In genomic region chr11:71749671-71750070, GRCm38 (mm10) we compare ENCODE assay signal across 8 mouse cellular contexts. TPM values are rescaled to one million over a fixed set of nuclear protein-coding genes. Genes with fewer than 3 reads are reported as not detected.
A peak's percentile ranks its signal among the peaks of the same experiment; 100 is the strongest.
DNase-seq lines count a peak whose midpoint lies in the region; ATAC-seq lines count a peak whose summit lies in the region.

Gene Wscd1 (plus strand): TSS chr11:71749920.

- peak within 1 kb of the TSS; percentile 82 for H3K4me2 ChIP-seq in hindbrain, embryonic 16.5 days (ENCODE audit: low read length)
- peak within 1 kb of the TSS; percentile 60 for H3K4me2 ChIP-seq in liver, embryonic 13.5 days
- H3K4me2 ChIP-seq in stomach, embryonic 16.5 days (ENCODE audit: low read depth, low read length) = peak within 1 kb of the TSS; percentile 79

- H3K9me3 ChIP-seq in hindbrain, embryonic 16.5 days (ENCODE audit: control insufficient read depth, low read length) = no peaks in the 10 kb centered on the region
- H3K9me3 ChIP-seq in liver, embryonic 13.5 days (replicated peaks) = no peaks in the 10 kb centered on the region
- no peaks in the 10 kb centered on the region for H3K9me3 ChIP-seq in stomach, embryonic 16.5 days (replicated peaks; ENCODE audit: control insufficient read depth, low read length)

- no peaks in the 10 kb centered on the region for H3K27me3 ChIP-seq in hindbrain, embryonic 16.5 days (replicated peaks; ENCODE audit: control insufficient read depth, insufficient read depth, low read length)
- peaks cover 40% of the 10 kb centered on the region for H3K27me3 ChIP-seq in liver, embryonic 13.5 days
- peaks cover 32% of the 10 kb centered on the region for H3K27me3 ChIP-seq in stomach, embryonic 16.5 days (ENCODE audit: control insufficient read depth, insufficient read depth, low read length)

- H3K9ac ChIP-seq in hindbrain, embryonic 16.5 days (ENCODE audit: low read depth, low read length) = peak within 1 kb of the TSS; percentile 91
- H3K9ac ChIP-seq in liver, embryonic 13.5 days = no peak within 1 kb of the TSS
- H3K9ac ChIP-seq in stomach, embryonic 16.5 days (ENCODE audit: low read length) = peak within 1 kb of the TSS; percentile 62; the same call in 1 of the 2 replicates

- 0 out of 2 replicates have a peak, but pooled peaks have one; percentile 0 for ATAC-seq in hindbrain, embryonic 16.5 days
- ATAC-seq in liver, embryonic 13.5 days (ENCODE audit: low read depth) = no peak
- ATAC-seq in stomach, embryonic 16.5 days (ENCODE audit: insufficient read depth, low FRiP score) = no peak

- 4% methylated on average over 5 of the region's 5 CpGs for WGBS in hindbrain, embryonic 16.5 days
- WGBS in liver, embryonic 13.5 days (ENCODE audit: insufficient replicate concordance) = 28% methylated on average over 5 of the region's 5 CpGs
- 5% methylated on average over 5 of the region's 5 CpGs for WGBS in stomach, embryonic 16.5 days

- H3K4me3 ChIP-seq in hindbrain, embryonic 16.5 days (ENCODE audit: low read length) = peak within 1 kb of the TSS; percentile 88
- H3K4me3 ChIP-seq in liver, embryonic 13.5 days (replicated peaks) = peak within 1 kb of the TSS; percentile 45
- H3K4me3 ChIP-seq in stomach, embryonic 16.5 days (replicated peaks; ENCODE audit: low read length) = peak within 1 kb of the TSS; percentile 54

- peak within 1 kb of the TSS; percentile 84 for H3K27ac ChIP-seq in hindbrain, embryonic 16.5 days (ENCODE audit: low read depth, low read length)
- no peak within 1 kb of the TSS for H3K27ac ChIP-seq in liver, embryonic 13.5 days
- no peak within 1 kb of the TSS for H3K27ac ChIP-seq in stomach, embryonic 16.5 days (ENCODE audit: low read length)

- H3K4me1 ChIP-seq in hindbrain, embryonic 16.5 days (ENCODE audit: control insufficient read depth, insufficient read depth, low read depth, low read length) = peaks cover 25% of the 10 kb centered on the region
- H3K4me1 ChIP-seq in liver, embryonic 13.5 days (replicated peaks) = no peaks in the 10 kb centered on the region
- H3K4me1 ChIP-seq in stomach, embryonic 16.5 days (ENCODE audit: control insufficient read depth, insufficient read depth, low read length) = no peaks in the 10 kb centered on the region

- DNase-seq in adrenal gland, postnatal 4 days (ENCODE audit: low spot score in 2 of 2) = no peak
- no peak for DNase-seq in adrenal gland, adult 18-20 months (ENCODE audit: low spot score in 2 of 2)
- DNase-seq in spleen, postnatal 10 days (ENCODE audit: low spot score in 2 of 2) = peak; percentile 29 to 38
- no peak for DNase-seq in spleen, postnatal 4 days (ENCODE audit: low spot score in 2 of 2)
- DNase-seq in liver, embryonic 13.5 days = no peak
- no peak for DNase-seq in adrenal gland, postnatal 10 days

- H3K36me3 ChIP-seq in hindbrain, embryonic 16.5 days (ENCODE audit: control insufficient read depth, insufficient read depth, low read length) = no peaks in the 10 kb centered on the region
- no peaks in the 10 kb centered on the region for H3K36me3 ChIP-seq in liver, embryonic 13.5 days
- no peaks in the 10 kb centered on the region for H3K36me3 ChIP-seq in stomach, embryonic 16.5 days (ENCODE audit: control insufficient read depth, insufficient read depth, low read length)

RNA-seq across cellular contexts. Expression of gene Wscd1, which starts in this region (rescaled TPM):
- 10 to 100 TPM; 13.7 to 16.2 TPM for total RNA-seq in adrenal gland, postnatal 4 days (2021)
- total RNA-seq in adrenal gland, adult 18-20 months (2021) = 1 to 10 TPM; 2.9 to 4.3 TPM
- polyA plus RNA-seq in hindbrain, embryonic 16.5 days (2015; fragmentation: Nextera tagmentation; extraction: Ambion mirVana) = 98.8 and 106 TPM in 2 replicates
- 0.39 TPM in 2 replicates for polyA plus RNA-seq in liver, embryonic 13.5 days (2015; fragmentation: Nextera tagmentation; extraction: Ambion mirVana)
- 2.6 and 3.5 TPM in 2 replicates for polyA plus RNA-seq in stomach, embryonic 16.5 days (2015; fragmentation: Nextera tagmentation; extraction: Ambion mirVana)
- total RNA-seq in adrenal gland, postnatal 10 days (2021) = 1 to 10 TPM; 6.7 to 10.0 TPM

Comparison
In these comparisons a context has a peak if more than half of its experiments do, and no peak if none do; other contexts are left out.
1. RNA of gene Wscd1 (polyA plus RNA-seq): 98.8 to 106 TPM in hindbrain, embryonic 16.5 days; 2.6 to 3.5 TPM in stomach, embryonic 16.5 days and 0.39 TPM in liver, embryonic 13.5 days; every median in the first group is over 10 times any median in the second.
2. DNase-seq: peak in spleen, postnatal 10 days (2 of 2); none in adrenal gland, postnatal 4 days (0 of 2), adrenal gland, adult 18-20 months (0 of 2), spleen, postnatal 4 days (0 of 2), liver, embryonic 13.5 days (single experiment) and adrenal gland, postnatal 10 days (single experiment).
3. Peak in every context shown above with its lines, with median percentiles within 50 percentile points of each other: H3K4me2 ChIP-seq and H3K4me3 ChIP-seq.